Mouse (Mus musculus): Measurements from ENCODE around the gene Padi1.

- TF ChIP-seq POLR2A (IDR thresholded peaks at IDR 0.05; ENCODE audit: borderline replicate concordance, insufficient read depth, low read length) (no peak), CTCF (IDR thresholded peaks at IDR 0.05; ENCODE audit: borderline replicate concordance, insufficient read depth, low read depth, low read length) (no peak)
These were observed 62.8 kb downstream of the Padi1 start for GRCm38 (mm10) chr4:140782821-140783220.

Measured in cerebellum, adult 2 months (tissue).